ENCODE assay signal across 16 mouse cellular contexts in genomic region chr16:93623759-93624158, GRCm38 (mm10). TPM values are rescaled to one million over a fixed set of nuclear protein-coding genes. Genes with fewer than 3 reads are reported as not detected.
DNase-seq lines count a peak whose midpoint lies in the region.
"Not testable (repeated sequence)": the region's sequence is repeated elsewhere in the genome, so short reads cannot be mapped to it uniquely, and the experiment has no call there.
"Had no signal": no experiment of that assay in that cellular context is flagged by ENCODE, and none has a peak within 500 bp of the region (broad histone marks: within the 10 kb centered on the region; RNA-seq: fewer than 3 reads in every experiment).

No protein-coding gene starts in this region.

- H3K27ac ChIP-seq in brown adipose tissue, adult 24 weeks (replicated peaks; ENCODE audit: low read depth, low read length): peak overlapping the region; percentile 33; the same call in 1 of the 2 replicates

- H3K4me1 ChIP-seq in brown adipose tissue, adult 24 weeks (ENCODE audit: control insufficient read depth, insufficient read depth, insufficient read length, low read length): not testable (repeated sequence)

- not testable (repeated sequence) for H3K4me3 ChIP-seq in brown adipose tissue, adult 24 weeks (ENCODE audit: insufficient read depth, low read depth, low read length)

- DNase-seq in R1 (ENCODE audit: low read depth, low spot score) (peak; percentile 1), ZHBTc4 (ENCODE audit: low read depth, low spot score) (peak; percentile 0)
- DNase-seq in adrenal gland, postnatal 10 days: peak; percentile 18
- peak; percentile 23 for DNase-seq in adrenal gland, postnatal 14 days
- peak; percentile 52 for DNase-seq in fat pad, adult 2 months (ENCODE audit: extremely low read depth, low read depth, low spot score)
- peak; percentile 69 for DNase-seq in heart, adult 11 months
- peak; percentile 2 for DNase-seq in kidney, postnatal 10 days

RNA-seq across cellular contexts. Expression of gene Gm5678, which starts 4.1 kb away (rescaled TPM):
- 1 to 10 TPM; 7.5 TPM for total RNA-seq in adrenal gland, postnatal 10 days (2021)
- 7.4 and 8.0 TPM in 2 replicates for total RNA-seq in adrenal gland, postnatal 14 days (2021)
- not detected in 2 replicates for polyA plus RNA-seq in brown adipose tissue, adult 24 weeks (2012; ENCODE audit: insufficient read depth, insufficient read length, missing spikeins)
- total RNA-seq: CH12.LX, ES-E14, MEL had no signal
- polyA plus RNA-seq: adrenal gland, adult 2 months; C2C12; CD4-positive, CD25-positive, alpha-beta regulatory T cell, adult 4 months; G1E had no signal

RNA-seq across cellular contexts. Expression of gene Cbr1, which starts 18.1 kb away (rescaled TPM):
- 100 to 1,000 TPM; 126 to 131 TPM for total RNA-seq in adrenal gland, postnatal 10 days (2021)
- total RNA-seq in adrenal gland, postnatal 14 days (2021): 128 and 147 TPM in 2 replicates
- polyA plus RNA-seq in brown adipose tissue, adult 24 weeks (2012; ENCODE audit: insufficient read depth, insufficient read length, missing spikeins): 91.1 and 93.4 TPM in 2 replicates

RNA-seq across cellular contexts. Expression of gene Setd4, which starts 19.9 kb away (rescaled TPM):
- 1 to 10 TPM; 8.6 to 8.8 TPM for total RNA-seq in adrenal gland, postnatal 10 days (2021)
- total RNA-seq in adrenal gland, postnatal 14 days (2021): 5.4 and 11.7 TPM in 2 replicates
- 2.4 and 4.6 TPM in 2 replicates for polyA plus RNA-seq in brown adipose tissue, adult 24 weeks (2012; ENCODE audit: insufficient read depth, insufficient read length, missing spikeins)

RNA-seq across cellular contexts. Expression of gene Cbr3, which starts 59.3 kb away (rescaled TPM):
- 1 to 10 TPM; 8.7 to 8.8 TPM for total RNA-seq in adrenal gland, postnatal 10 days (2021)
- total RNA-seq in adrenal gland, postnatal 14 days (2021): 8.3 and 9.8 TPM in 2 replicates
- 7.2 TPM in 2 replicates for polyA plus RNA-seq in brown adipose tissue, adult 24 weeks (2012; ENCODE audit: insufficient read depth, insufficient read length, missing spikeins)
- total RNA-seq: G1E, MEL had no signal
- polyA plus RNA-seq: activated CD4-positive, CD25-positive, alpha-beta regulatory T cell, adult 4 months; CD4-positive, CD25-positive, alpha-beta regulatory T cell, adult 4 months; G1E had no signal

Comparison
In these comparisons a context has a peak if more than half of its experiments do, and no peak if none do; other contexts are left out.
1. DNase-seq: peak in every context shown above with its lines; median percentile 69 in heart, adult 11 months; 52 in fat pad, adult 2 months; 23 in adrenal gland, postnatal 14 days; 18 in adrenal gland, postnatal 10 days; 2 in kidney, postnatal 10 days; 1 in R1; 0 in ZHBTc4.